Mouse (Mus musculus): ENCODE results near the gene Gsta2. TPM values are rescaled to one million over a fixed set of nuclear protein-coding genes. Genes with fewer than 3 reads are reported as not detected.

The Gsta2 gene
- 10.9 TPM for polyA plus RNA-seq (2014; fragmentation: Illumina TruSeq; extraction: RNeasy Lipid Tissue Mini Kit (QIAGEN cat#74804); ENCODE audit: insufficient read depth, low read depth, low replicate concordance)

DNA sequence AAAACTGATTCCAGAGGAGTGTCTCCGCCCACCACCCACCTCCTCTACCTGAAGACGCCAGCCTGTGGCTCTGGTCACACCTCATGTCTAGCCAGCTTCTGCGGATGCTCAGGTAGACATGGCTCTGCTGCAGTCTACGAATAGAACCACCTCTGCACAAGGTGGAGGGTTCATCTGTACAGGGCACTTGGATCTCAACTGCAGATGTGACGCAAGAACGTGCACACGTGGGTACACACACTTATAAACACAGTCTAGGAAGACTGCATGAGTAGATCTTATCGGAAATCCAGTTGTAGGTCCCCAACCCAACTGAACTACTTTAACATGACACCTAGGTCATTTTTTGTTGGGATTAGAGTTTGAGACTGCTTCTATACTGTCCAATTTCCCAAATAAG is at the start of gene Gsta2:
Gene Gsta2, minus strand, starts transcription at position 178 of the 400 bp plus-strand sequence.

DNA sequence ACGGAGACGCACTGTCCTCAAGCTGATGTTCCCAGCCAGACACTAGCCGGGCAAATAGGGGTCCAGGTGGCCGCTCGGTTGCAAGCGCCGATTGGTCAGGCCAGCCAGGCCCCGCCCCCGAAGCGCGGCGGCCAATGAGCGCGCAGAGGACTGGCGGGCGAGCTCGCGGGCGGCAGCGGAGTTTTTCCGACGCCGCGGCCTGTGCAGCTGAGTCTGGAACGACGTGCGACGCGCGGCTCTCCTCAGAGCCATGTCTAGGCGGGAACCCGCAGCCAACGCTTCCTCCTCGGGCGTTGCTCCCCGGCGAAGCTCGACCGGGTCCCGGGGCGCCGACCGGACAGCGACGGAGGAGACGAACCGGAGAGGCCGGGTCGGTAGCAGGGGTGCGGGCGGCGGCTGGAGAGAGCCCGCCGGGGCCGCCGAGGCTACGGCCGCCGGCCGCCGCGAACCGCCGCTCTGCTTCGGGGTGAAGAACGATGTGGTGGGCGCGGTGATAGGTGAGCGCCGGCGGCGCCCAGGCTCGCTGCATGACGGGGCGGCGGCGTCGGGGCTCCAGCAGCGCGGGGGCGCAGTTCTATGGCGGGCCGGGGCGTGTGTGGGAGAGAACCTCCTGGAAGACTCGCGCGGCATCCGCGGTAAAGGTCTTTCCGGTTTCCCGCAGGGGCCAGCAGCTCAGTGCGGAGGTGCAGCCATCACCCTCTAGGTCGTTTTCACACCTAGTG is 40.2 kb upstream of the Gsta2 start, which contains the start of gene Ddx43:
Gene Ddx43, plus strand, starts transcription at position 148 of the 722 bp plus-strand sequence.

DNA sequence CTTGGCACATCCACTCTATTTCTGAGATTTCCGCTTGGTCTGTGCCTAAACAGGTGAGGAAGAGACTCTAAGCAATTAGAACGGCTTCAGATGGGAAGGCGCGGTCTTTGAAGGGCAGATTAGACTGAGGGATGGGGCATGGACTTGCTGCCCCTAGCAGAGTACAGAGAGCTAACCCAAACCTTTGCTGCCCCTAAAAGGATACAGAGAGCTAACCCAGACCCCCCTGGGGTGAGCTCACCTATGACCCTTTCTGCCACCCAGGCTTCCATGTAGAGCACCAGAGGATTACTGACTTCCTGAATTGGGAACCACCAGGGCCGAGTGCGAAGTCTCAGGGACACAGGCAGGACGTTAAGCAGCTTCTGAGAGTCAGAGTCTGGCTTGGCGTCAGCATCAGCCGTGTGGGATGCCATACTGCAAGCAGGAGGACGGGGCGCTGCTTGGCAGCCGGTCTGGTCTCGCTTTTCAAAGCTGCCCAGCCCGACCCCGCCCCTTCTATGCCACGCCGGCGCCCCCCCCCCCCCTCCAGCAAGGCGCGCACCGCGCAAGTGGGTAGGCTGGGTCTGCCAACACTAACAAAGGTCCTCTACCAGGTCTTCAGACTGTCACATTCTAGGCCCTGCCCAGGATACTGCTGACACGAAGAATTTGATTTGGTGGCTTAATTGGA is 22.7 kb upstream of the Gsta2 start, which contains the start of gene Ooep:
Gene Ooep, minus strand, starts transcription at position 613 of the 673 bp plus-strand sequence.

GRCm38 (mm10) chr9:78367959-78368358 is 12.4 kb upstream of the Gsta2 start, which contains the start of gene Dppa5a:
Gene Dppa5a, minus strand, starts transcription at chr9:78368177.

GRCm38 (mm10) chr9:78327289-78327688 is 28.3 kb downstream of the Gsta2 start, which contains the start of gene Omt2b:
Gene Omt2b, plus strand, starts transcription at chr9:78327589.

GRCm38 (mm10) chr9:78314696-78315095 is 40.9 kb downstream of the Gsta2 start, which contains the start of gene Omt2a:
Gene Omt2a, minus strand, starts transcription at chr9:78314796.

DNA sequence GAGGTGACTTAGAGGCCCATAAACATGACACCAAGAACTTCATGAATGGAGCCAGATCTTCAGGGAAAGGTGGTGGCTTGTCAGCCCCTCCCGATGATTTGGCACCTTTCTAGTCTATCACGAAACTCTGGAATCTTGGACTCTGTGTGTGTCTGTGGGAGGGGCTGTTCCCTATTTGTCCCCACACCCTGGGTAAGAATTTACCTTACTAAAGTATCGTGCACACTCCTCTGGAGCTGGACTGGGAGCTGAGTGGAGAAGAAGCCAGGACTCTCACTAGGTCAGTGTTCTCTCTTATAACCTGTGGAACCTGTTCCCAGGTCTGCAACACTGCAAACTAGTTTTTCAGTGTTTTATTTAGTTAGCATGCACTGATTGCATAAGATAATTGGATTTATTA is 65.9 kb downstream of the Gsta2 start, which contains the start of gene Gm10639:
Gene Gm10639, plus strand, starts transcription at position 201 of the 400 bp plus-strand sequence.

Other genes starting within 250 kb of the Gsta2 start
- gene Fbxo9, start 246.7 kb downstream of the Gsta2 start, polyA plus RNA-seq (2014; fragmentation: Illumina TruSeq; extraction: RNeasy Lipid Tissue Mini Kit (QIAGEN cat#74804); ENCODE audit: insufficient read depth, low read depth, low replicate concordance): 44.7 TPM
- gene Ick, start 246.6 kb downstream of the Gsta2 start, polyA plus RNA-seq (2014; fragmentation: Illumina TruSeq; extraction: RNeasy Lipid Tissue Mini Kit (QIAGEN cat#74804); ENCODE audit: insufficient read depth, low read depth, low replicate concordance): 11.2 TPM
- gene Gsta4, start 173.0 kb downstream of the Gsta2 start, polyA plus RNA-seq (2014; fragmentation: Illumina TruSeq; extraction: RNeasy Lipid Tissue Mini Kit (QIAGEN cat#74804); ENCODE audit: insufficient read depth, low read depth, low replicate concordance): 111 TPM
- 1.2 TPM for gene Gsta1, start 125.1 kb downstream of the Gsta2 start, polyA plus RNA-seq (2014; fragmentation: Illumina TruSeq; extraction: RNeasy Lipid Tissue Mini Kit (QIAGEN cat#74804); ENCODE audit: insufficient read depth, low read depth, low replicate concordance)
- gene Gm3776, start 98.7 kb downstream of the Gsta2 start, polyA plus RNA-seq (2014; fragmentation: Illumina TruSeq; extraction: RNeasy Lipid Tissue Mini Kit (QIAGEN cat#74804); ENCODE audit: insufficient read depth, low read depth, low replicate concordance): 0.40 TPM
- gene Gm10639, start 65.9 kb downstream of the Gsta2 start, polyA plus RNA-seq (2014; fragmentation: Illumina TruSeq; extraction: RNeasy Lipid Tissue Mini Kit (QIAGEN cat#74804); ENCODE audit: insufficient read depth, low read depth, low replicate concordance): not detected
- gene Omt2a, start 41.0 kb downstream of the Gsta2 start, polyA plus RNA-seq (2014; fragmentation: Illumina TruSeq; extraction: RNeasy Lipid Tissue Mini Kit (QIAGEN cat#74804); ENCODE audit: insufficient read depth, low read depth, low replicate concordance): not detected
- not detected for gene Omt2b, start 28.2 kb downstream of the Gsta2 start, polyA plus RNA-seq (2014; fragmentation: Illumina TruSeq; extraction: RNeasy Lipid Tissue Mini Kit (QIAGEN cat#74804); ENCODE audit: insufficient read depth, low read depth, low replicate concordance)
- gene Dppa5a, start 12.4 kb upstream of the Gsta2 start, polyA plus RNA-seq (2014; fragmentation: Illumina TruSeq; extraction: RNeasy Lipid Tissue Mini Kit (QIAGEN cat#74804); ENCODE audit: insufficient read depth, low read depth, low replicate concordance): 0.62 TPM
- gene Ooep, start 22.9 kb upstream of the Gsta2 start, polyA plus RNA-seq (2014; fragmentation: Illumina TruSeq; extraction: RNeasy Lipid Tissue Mini Kit (QIAGEN cat#74804); ENCODE audit: insufficient read depth, low read depth, low replicate concordance): 1.1 TPM
- gene Ddx43, start 40.0 kb upstream of the Gsta2 start, polyA plus RNA-seq (2014; fragmentation: Illumina TruSeq; extraction: RNeasy Lipid Tissue Mini Kit (QIAGEN cat#74804); ENCODE audit: insufficient read depth, low read depth, low replicate concordance): 0.13 TPM
- gene Cgas, start 87.4 kb upstream of the Gsta2 start, polyA plus RNA-seq (2014; fragmentation: Illumina TruSeq; extraction: RNeasy Lipid Tissue Mini Kit (QIAGEN cat#74804); ENCODE audit: insufficient read depth, low read depth, low replicate concordance): 1.2 TPM
- 6.1 TPM for gene Mto1, start 92.4 kb upstream of the Gsta2 start, polyA plus RNA-seq (2014; fragmentation: Illumina TruSeq; extraction: RNeasy Lipid Tissue Mini Kit (QIAGEN cat#74804); ENCODE audit: insufficient read depth, low read depth, low replicate concordance)
- not detected for gene Gm17324, start 93.0 kb upstream of the Gsta2 start, polyA plus RNA-seq (2014; fragmentation: Illumina TruSeq; extraction: RNeasy Lipid Tissue Mini Kit (QIAGEN cat#74804); ENCODE audit: insufficient read depth, low read depth, low replicate concordance)
- gene Eef1a1, start 133.4 kb upstream of the Gsta2 start, polyA plus RNA-seq (2014; fragmentation: Illumina TruSeq; extraction: RNeasy Lipid Tissue Mini Kit (QIAGEN cat#74804); ENCODE audit: insufficient read depth, low read depth, low replicate concordance): 5,877 TPM
- gene Slc17a5, start 232.3 kb upstream of the Gsta2 start, polyA plus RNA-seq (2014; fragmentation: Illumina TruSeq; extraction: RNeasy Lipid Tissue Mini Kit (QIAGEN cat#74804); ENCODE audit: insufficient read depth, low read depth, low replicate concordance): 6.6 TPM